Mouse (Mus musculus) lung, postnatal 0 days (tissue): ENCODE measurements at regions not wholly inside any gene's neighbourhood (a gene's known extent, or its start where the extent isn't known, plus 50 kb on each side); places are given as distances from the start of the nearest gene placed in this dataset.

Source experiments
- CTCF ChIP-seq: IDR thresholded peaks from 2 replicates; pipeline ENCODE4 v1.5.1; 2016; ENCODE audit warnings: antibody characterized with exemption, mild to moderate bottlenecking
- EP300 ChIP-seq: IDR thresholded peaks from 2 replicates; pipeline ENCODE4 v1.6.1; 2016; ENCODE audit warnings: antibody characterized with exemption, mild to moderate bottlenecking, control low read depth

GRCm38 (mm10) chr14:46670221-46671046, 89.9 kb upstream of the Cdkn3 start:
- TF ChIP-seq CTCF (no peak), EP300 (no peak)
